Mouse (Mus musculus) erythroblast, embryonic 14.5 days (primary cell): ENCODE results near the gene Klhl12. TPM values are rescaled to one million over a fixed set of nuclear protein-coding genes. Genes with fewer than 3 reads are reported as not detected.
"Not testable (repeated sequence)": the region's sequence is repeated elsewhere in the genome, so short reads cannot be mapped to it uniquely, and the experiment has no call there.

Source experiments
- H3K27me3 ChIP-seq: 2 replicates; pipeline ENCODE4 v1.6.1; 2012; ENCODE audit warnings: inconsistent platforms; ENCODE audit not compliant: control insufficient read depth
- H3K36me3 ChIP-seq: 2 replicates; pipeline ENCODE4 v1.6.1; 2012; ENCODE audit warnings: mild to moderate bottlenecking, inconsistent platforms; ENCODE audit not compliant: control insufficient read depth
- H3K4me1 ChIP-seq: 2 replicates; pipeline ENCODE4 v1.6.1; 2012; ENCODE audit warnings: inconsistent platforms; ENCODE audit not compliant: control insufficient read depth
- H3K4me3 ChIP-seq: replicated peaks from 2 replicates; pipeline ENCODE3; 2012; ENCODE audit warnings: moderate library complexity, mild to moderate bottlenecking, inconsistent platforms
- H3K9me3 ChIP-seq: 2 replicates; pipeline ENCODE4 v1.6.1; 2012; ENCODE audit warnings: low read length, inconsistent platforms, mixed read lengths; ENCODE audit not compliant: control insufficient read depth
- GATA1 ChIP-seq: IDR thresholded peaks from 2 replicates; pipeline ENCODE4 v1.6.1; 2012; ENCODE audit warnings: low read length, inconsistent platforms, mixed read lengths
- TAL1 ChIP-seq: IDR thresholded peaks from 3 replicates; pipeline ENCODE4 v1.6.1; 2012; ENCODE audit warnings: low read length, inconsistent platforms, mixed read lengths
- polyA plus RNA-seq: library from polyadenylated mRNA; stranded (reverse); fragments of >175 nt; gene quantifications from 2 replicates; pipeline ENCODE4 v1.2.3, GENCODE M21; 2012

The Klhl12 gene
- polyA plus RNA-seq, 1 experiment: 1.1 TPM

GRCm38 (mm10) chr1:134510018-134510417, 54.7 kb downstream of the Klhl12 start:
- Histone ChIP-seq H3K4me3 (no peak overlapping the region), H3K9me3 (no peaks in the 10 kb centered on the region), H3K36me3 (peaks cover 39% of the 10 kb centered on the region), H3K4me1 (peaks cover 10% of the 10 kb centered on the region), H3K27me3 (peaks cover 33% of the 10 kb centered on the region)
- TF ChIP-seq GATA1: no peak
- TF ChIP-seq TAL1: no peak

GRCm38 (mm10) chr1:134512183-134512582, 56.9 kb downstream of the Klhl12 start:
- no peak overlapping the region for H3K4me3 ChIP-seq
- H3K4me1 ChIP-seq: peaks cover 9% of the 10 kb centered on the region
- H3K36me3 ChIP-seq: peaks cover 19% of the 10 kb centered on the region
- peaks cover 39% of the 10 kb centered on the region for H3K27me3 ChIP-seq
- TF ChIP-seq TAL1 (no peak), GATA1 (no peak)
- H3K9me3 ChIP-seq: no peaks in the 10 kb centered on the region

- peaks cover 39% of the 10 kb centered on the region for H3K27me3 ChIP-seq
- H3K4me3 ChIP-seq: no peak overlapping the region
- peaks cover 14% of the 10 kb centered on the region for H3K36me3 ChIP-seq
- H3K4me1 ChIP-seq: peaks cover 9% of the 10 kb centered on the region
- no peak for TF ChIP-seq GATA1
- no peak for TF ChIP-seq TAL1
- H3K9me3 ChIP-seq: no peaks in the 10 kb centered on the region
Measured at GRCm38 (mm10) chr1:134512584-134512983, 57.3 kb downstream of the Klhl12 start.

GRCm38 (mm10) chr1:134513312-134513860, 58.1 kb downstream of the Klhl12 start:
- H3K4me1 ChIP-seq: peaks cover 9% of the 10 kb centered on the region
- H3K27me3 ChIP-seq: peaks cover 39% of the 10 kb centered on the region

GRCm38 (mm10) chr1:134513876-134514590, 58.7 kb downstream of the Klhl12 start:
- Histone ChIP-seq H3K4me1 (peaks cover 13% of the 10 kb centered on the region), H3K4me3 (peak overlapping the region; percentile 48), H3K36me3 (peaks cover 6% of the 10 kb centered on the region), H3K9me3 (no peaks in the 10 kb centered on the region), H3K27me3 (peaks cover 39% of the 10 kb centered on the region)
- no peak for TF ChIP-seq TAL1
- TF ChIP-seq GATA1: no peak

More at GRCm38 (mm10) chr1:134513312-134513860, 58.1 kb downstream of the Klhl12 start:
- H3K4me3 ChIP-seq: peak overlapping the region; percentile 48
- H3K9me3 ChIP-seq: no peaks in the 10 kb centered on the region
- peaks cover 6% of the 10 kb centered on the region for H3K36me3 ChIP-seq
- TF ChIP-seq TAL1 (no peak), GATA1 (no peak)

- TF ChIP-seq TAL1 (no peak), GATA1 (no peak)
- H3K4me1 ChIP-seq: peaks cover 27% of the 10 kb centered on the region
Measured at GRCm38 (mm10) chr1:134515891-134516290, 60.6 kb downstream of the Klhl12 start.

GRCm38 (mm10) chr1:134516491-134517198, 61.3 kb downstream of the Klhl12 start:
- Histone ChIP-seq H3K4me1 (peaks cover 32% of the 10 kb centered on the region), H3K36me3 (no peaks in the 10 kb centered on the region), H3K4me3 (no peak overlapping the region), H3K9me3 (no peaks in the 10 kb centered on the region), H3K27me3 (peaks cover 39% of the 10 kb centered on the region)
- TF ChIP-seq GATA1 (no peak), TAL1 (no peak)

More at GRCm38 (mm10) chr1:134515891-134516290, 60.6 kb downstream of the Klhl12 start:
- Histone ChIP-seq H3K36me3 (no peaks in the 10 kb centered on the region), H3K9me3 (no peaks in the 10 kb centered on the region), H3K4me3 (no peak overlapping the region), H3K27me3 (peaks cover 39% of the 10 kb centered on the region)

- H3K36me3 ChIP-seq, H3K4me3 ChIP-seq, H3K9me3 ChIP-seq: not testable (repeated sequence)
- peaks cover 34% of the 10 kb centered on the region for H3K4me1 ChIP-seq
- peaks cover 27% of the 10 kb centered on the region for H3K27me3 ChIP-seq
Measured at GRCm38 (mm10) chr1:134517841-134518240, 62.5 kb downstream of the Klhl12 start.

GRCm38 (mm10) chr1:134518677-134519076, 63.3 kb downstream of the Klhl12 start:
- no peaks in the 10 kb centered on the region for H3K9me3 ChIP-seq
- no peak for TF ChIP-seq TAL1
- TF ChIP-seq GATA1: no peak
- H3K4me3 ChIP-seq: no peak overlapping the region
- H3K4me1 ChIP-seq: peaks cover 28% of the 10 kb centered on the region
- H3K27me3 ChIP-seq: peaks cover 18% of the 10 kb centered on the region
- no peaks in the 10 kb centered on the region for H3K36me3 ChIP-seq

- H3K9me3 ChIP-seq: not testable (repeated sequence)
- peaks cover 29% of the 10 kb centered on the region for H3K4me1 ChIP-seq
Measured at GRCm38 (mm10) chr1:134519201-134519600, 63.9 kb downstream of the Klhl12 start.

More at GRCm38 (mm10) chr1:134519201-134519600, 63.9 kb downstream of the Klhl12 start:
- H3K27me3 ChIP-seq: peaks cover 13% of the 10 kb centered on the region
- H3K4me3 ChIP-seq, H3K36me3 ChIP-seq: not testable (repeated sequence)
